Mouse (Mus musculus): ENCODE results near the gene Gm21983.
A peak's percentile ranks its signal among the peaks of the same experiment; 100 is the strongest.

GRCm38 (mm10) chr7:27166614-27167474 is 14.0 kb downstream of the Gm21983 start, which contains the start of gene Egln2:
- TF ChIP-seq CTCF (IDR thresholded peaks at IDR 0.05; ENCODE audit: extremely low read depth, insufficient read depth, low read length) (no peak), POLR2A (IDR thresholded peaks at IDR 0.05; ENCODE audit: extremely low read depth, insufficient read depth, low read length) (peak; percentile 84)
